Mouse (Mus musculus) hindbrain, embryonic 11.5 days (tissue): ENCODE results near the gene Prrt1. TPM values are rescaled to one million over a fixed set of nuclear protein-coding genes. Genes with fewer than 3 reads are reported as not detected.

ENCODE experiments used
- ATAC-seq: fragments of 200-750 bp; cut with Nextera tagmentation; 2 replicates; pipeline ENCODE4 v1.8.0; 2017; ENCODE audit warnings: mild to moderate bottlenecking, moderate TSS enrichment, moderate library complexity; ENCODE audit not compliant: low FRiP score
- DNase-seq: peaks from one replicate; pipeline ENCODE4 v3.0.0-alpha.2; 2015; ENCODE audit warnings: low spot score
- H3K27ac ChIP-seq: fragments of 300-500 bp; sonication (generic); 2 replicates; pipeline ENCODE4 v1.5.1; 2014; ENCODE audit warnings: mild to moderate bottlenecking, low read depth, low read length
- H3K27me3 ChIP-seq: fragments of 300-500 bp; sonication (generic); 2 replicates; pipeline ENCODE4 v1.6.1; 2014; ENCODE audit warnings: mild to moderate bottlenecking, low read length, moderate library complexity, mixed read lengths; ENCODE audit not compliant: control insufficient read depth, insufficient read depth
- H3K36me3 ChIP-seq: fragments of 300-500 bp; sonication (generic); 2 replicates; pipeline ENCODE4 v1.6.1; 2014; ENCODE audit warnings: mild to moderate bottlenecking, low read length, moderate library complexity, mixed read lengths; ENCODE audit not compliant: control insufficient read depth, insufficient read depth
- H3K4me1 ChIP-seq: fragments of 300-500 bp; sonication (generic); replicated peaks from 2 replicates; pipeline ENCODE4 v1.6.1; 2014; ENCODE audit warnings: low read length, mixed read lengths; ENCODE audit not compliant: control insufficient read depth, insufficient read depth
- H3K4me2 ChIP-seq: fragments of 300-500 bp; sonication (generic); replicated peaks from 2 replicates; pipeline ENCODE4 v1.6.1; 2014; ENCODE audit warnings: mild to moderate bottlenecking, low read depth, low read length
- H3K4me3 ChIP-seq: fragments of 300-500 bp; sonication (generic); 2 replicates; pipeline ENCODE4 v1.5.1; 2014; ENCODE audit warnings: low read depth, low read length
- H3K9ac ChIP-seq: fragments of 300-500 bp; sonication (generic); 2 replicates; pipeline ENCODE4 v1.6.1; 2014; ENCODE audit warnings: low read depth, low read length
- H3K9me3 ChIP-seq: fragments of 300-500 bp; sonication (generic); 2 replicates; pipeline ENCODE4 v1.6.1; 2016; ENCODE audit warnings: low read length; ENCODE audit not compliant: control insufficient read depth
- WGBS: fragments of 180-500 bp; shearing (Covaris S2); extraction: QIAGEN DNeasy Blood & Tissue Kit; methylation state at CpG from one replicate; pipeline ENCODE4 v1.1.7; 2014; 5-methylcytosine and 5-hydroxymethylcytosine counted together
- polyA plus RNA-seq: library from polyadenylated mRNA; unstranded; fragments of >200 nt; fragmentation: Nextera tagmentation; extraction: Ambion mirVana; gene quantifications from 2 replicates; pipeline ENCODE4 v1.2.1, GENCODE M21; 2014

Gene Prrt1
- polyA plus RNA-seq = 1.0 and 2.0 TPM in 2 replicates

DNA sequence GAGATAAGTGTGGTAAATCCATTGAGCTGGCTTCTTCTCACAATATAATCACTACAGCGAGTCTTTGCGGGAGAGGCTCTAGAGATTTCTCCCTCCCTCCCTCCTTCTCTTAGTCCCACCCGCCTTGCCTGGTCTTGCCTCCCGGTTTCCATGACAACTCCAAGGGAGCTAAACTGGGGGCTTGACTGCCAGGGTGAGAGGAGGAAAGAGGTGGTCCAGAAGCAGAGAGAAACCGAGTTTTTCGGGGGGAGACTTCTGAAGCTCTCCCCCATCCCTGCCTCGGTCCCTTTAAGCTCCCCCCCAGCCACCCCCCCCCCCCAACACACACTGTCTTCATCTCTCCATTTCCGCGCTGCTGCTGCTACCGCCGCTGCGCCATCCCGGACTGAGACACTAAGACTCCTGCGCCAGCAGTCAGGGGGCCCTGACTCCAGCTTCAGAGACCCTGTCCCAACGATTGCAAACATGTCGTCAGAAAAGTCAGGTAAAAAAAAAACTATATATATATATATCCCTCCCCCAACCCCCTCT is at the start of gene Prrt1:
Prrt1 (plus strand) TSS at position 313 of the 531 bp plus-strand sequence.
- DNase-seq (peak; percentile 59), ATAC-seq (no peak)
- Histone ChIP-seq H3K27me3 (peaks cover 35% of the 10 kb centered on the region), H3K4me1 (peaks cover 32% of the 10 kb centered on the region), H3K36me3 (no peaks in the 10 kb centered on the region), H3K27ac (no peak within 1 kb of the TSS), H3K4me2 (peak within 1 kb of the TSS; percentile 60), H3K9ac (0 out of 2 replicates have a peak within 1 kb of the TSS, but pooled peaks have one; percentile 20), H3K9me3 (no peaks in the 10 kb centered on the region), H3K4me3 (peak within 1 kb of the TSS; percentile 67)
- under 1% methylated on average over 16 of the region's 16 CpGs for WGBS

DNA sequence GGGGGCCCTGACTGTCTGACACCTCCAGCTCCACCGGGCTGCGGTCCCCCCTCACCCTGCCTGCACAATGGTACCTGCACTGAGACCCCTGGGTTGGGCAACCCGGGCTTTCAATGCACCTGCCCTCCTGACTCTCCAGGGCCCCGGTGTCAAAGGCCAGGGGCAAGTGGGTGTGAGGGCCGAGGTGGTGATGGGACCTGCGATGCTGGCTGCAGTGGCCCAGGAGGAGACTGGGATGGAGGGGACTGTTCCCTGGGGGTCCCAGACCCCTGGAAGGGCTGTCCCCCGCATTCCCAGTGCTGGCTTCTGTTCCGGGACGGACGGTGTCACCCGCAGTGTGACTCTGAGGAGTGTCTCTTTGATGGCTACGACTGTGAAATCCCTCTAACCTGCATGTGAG is 46.8 kb upstream of the Prrt1 start:
- Histone ChIP-seq H3K27me3 (no peaks in the 10 kb centered on the region), H3K27ac (no peak overlapping the region), H3K36me3 (no peaks in the 10 kb centered on the region), H3K4me2 (no peak overlapping the region), H3K9me3 (no peaks in the 10 kb centered on the region), H3K4me1 (peaks cover 5% of the 10 kb centered on the region; the same call in 1 of the 2 replicates), H3K4me3 (no peak overlapping the region), H3K9ac (no peak overlapping the region)
- 87% methylated on average over 12 of the region's 12 CpGs for WGBS
- ATAC-seq = no peak
- DNase-seq = no peak

DNA sequence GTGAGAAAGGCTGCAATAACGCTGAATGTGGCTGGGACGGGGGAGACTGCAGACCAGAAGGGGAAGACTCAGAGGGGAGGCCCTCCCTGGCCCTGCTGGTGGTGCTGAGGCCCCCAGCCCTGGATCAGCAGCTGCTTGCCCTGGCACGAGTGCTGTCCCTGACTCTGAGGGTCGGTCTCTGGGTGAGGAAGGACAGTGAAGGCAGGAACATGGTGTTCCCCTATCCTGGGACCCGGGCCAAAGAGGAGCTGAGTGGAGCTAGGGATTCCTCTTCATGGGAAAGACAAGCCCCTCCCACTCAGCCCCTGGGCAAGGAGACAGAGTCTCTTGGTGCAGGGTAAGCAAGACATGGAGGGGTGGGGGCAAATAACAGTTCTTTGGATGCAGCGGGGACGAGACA is 45.9 kb upstream of the Prrt1 start:
- Histone ChIP-seq H3K9me3 (no peaks in the 10 kb centered on the region), H3K4me1 (peaks cover 5% of the 10 kb centered on the region), H3K27ac (no peak overlapping the region), H3K36me3 (no peaks in the 10 kb centered on the region), H3K4me2 (no peak overlapping the region), H3K4me3 (no peak overlapping the region), H3K9ac (no peak overlapping the region), H3K27me3 (no peaks in the 10 kb centered on the region)
- DNase-seq (no peak), ATAC-seq (no peak)
- 68% methylated on average over 6 of the region's 7 CpGs for WGBS

DNA sequence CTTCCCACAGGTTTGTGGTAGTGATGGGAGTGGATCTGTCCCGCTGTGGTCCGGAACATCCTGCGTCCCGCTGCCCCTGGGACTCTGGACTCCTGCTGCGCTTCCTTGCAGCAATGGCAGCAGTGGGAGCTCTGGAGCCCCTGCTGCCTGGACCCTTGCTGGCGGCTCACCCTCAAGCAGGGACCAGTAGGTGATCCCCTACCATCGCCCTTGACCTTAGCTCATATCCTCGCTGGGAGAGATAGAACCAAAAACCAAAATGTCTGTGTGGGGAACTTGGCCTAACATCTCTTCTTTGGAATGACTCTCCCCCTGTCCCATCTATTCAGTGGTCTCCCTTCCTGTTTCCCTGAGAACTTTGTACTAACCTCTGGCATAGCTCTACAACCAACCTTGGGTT is 45.5 kb upstream of the Prrt1 start:
- no peak overlapping the region for H3K4me2 ChIP-seq
- H3K27ac ChIP-seq = no peak overlapping the region

DNA sequence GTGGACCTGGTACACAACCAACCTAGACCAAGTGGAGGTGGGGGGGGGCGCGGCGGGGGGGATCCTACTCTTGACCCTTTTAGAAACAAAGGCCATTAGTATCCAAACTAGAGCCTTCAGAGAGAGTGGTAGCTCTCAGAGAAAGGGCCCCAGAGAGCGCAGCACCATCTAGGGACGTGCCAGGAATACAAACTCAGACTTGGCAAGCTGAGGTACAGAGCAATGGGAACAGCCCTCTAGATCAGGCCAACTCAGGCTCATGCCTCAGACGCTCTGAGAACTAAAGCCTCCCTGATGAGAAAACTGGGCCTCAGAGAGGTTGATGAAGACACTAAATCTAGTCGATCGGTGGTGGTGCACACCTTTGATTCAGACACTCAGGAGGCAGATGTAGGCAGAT is 44.2 kb upstream of the Prrt1 start:
- Histone ChIP-seq H3K4me2 (no peak overlapping the region), H3K27me3 (no peaks in the 10 kb centered on the region), H3K4me1 (peaks cover 16% of the 10 kb centered on the region), H3K36me3 (no peaks in the 10 kb centered on the region), H3K9me3 (no peaks in the 10 kb centered on the region), H3K4me3 (no peak overlapping the region), H3K27ac (no peak overlapping the region), H3K9ac (no peak overlapping the region)
- ATAC-seq (no peak), DNase-seq (no peak)
- 83% methylated on average over 8 of the region's 8 CpGs for WGBS

More for the DNA sequence above, 45.5 kb upstream of the Prrt1 start:
- Histone ChIP-seq H3K9me3 (no peaks in the 10 kb centered on the region), H3K4me3 (no peak overlapping the region), H3K36me3 (no peaks in the 10 kb centered on the region), H3K4me1 (peaks cover 7% of the 10 kb centered on the region), H3K27me3 (no peaks in the 10 kb centered on the region), H3K9ac (no peak overlapping the region)
- DNase-seq = no peak
- no peak for ATAC-seq
- WGBS = 85% methylated on average over 8 of the region's 8 CpGs

DNA sequence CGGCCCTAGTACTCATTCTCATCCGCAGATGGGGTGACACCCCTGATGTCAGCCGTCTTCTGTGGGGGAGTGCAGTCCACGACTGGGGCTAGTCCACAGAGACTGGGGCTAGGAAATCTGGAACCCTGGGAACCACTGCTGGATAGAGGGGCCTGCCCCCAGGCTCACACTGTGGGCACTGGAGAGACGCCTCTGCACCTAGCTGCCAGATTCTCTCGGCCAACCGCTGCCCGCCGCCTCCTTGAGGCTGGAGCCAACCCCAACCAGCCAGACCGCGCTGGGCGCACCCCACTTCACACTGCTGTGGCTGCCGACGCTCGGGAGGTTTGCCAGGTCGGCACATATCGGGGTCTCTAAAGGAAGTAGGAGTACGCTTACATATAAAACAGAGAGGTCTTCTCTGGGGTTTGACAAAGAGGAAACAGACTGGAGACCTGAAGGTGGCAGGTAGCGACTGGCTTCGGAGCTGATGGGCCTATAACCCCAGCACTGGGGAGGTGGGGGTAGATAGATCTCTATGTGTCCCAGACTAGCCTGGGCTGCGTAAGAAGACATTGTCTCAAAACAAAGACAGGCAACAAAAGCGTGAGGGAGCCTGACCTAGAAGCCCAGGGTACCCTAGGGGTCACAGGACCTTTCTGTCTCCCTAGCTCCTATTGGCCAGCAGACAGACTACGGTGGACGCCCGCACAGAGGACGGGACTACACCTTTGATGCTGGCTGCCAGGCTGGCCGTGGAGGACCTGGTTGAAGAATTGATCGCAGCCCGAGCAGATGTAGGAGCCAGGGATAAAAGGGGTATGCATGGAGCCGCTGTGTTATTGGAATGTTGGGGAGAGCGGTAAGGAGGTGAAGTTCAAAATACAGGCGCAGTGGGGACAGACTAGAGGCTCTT is 43.2 kb upstream of the Prrt1 start:
- peak; percentile 39 for ATAC-seq
- no peaks in the 10 kb centered on the region for H3K27me3 ChIP-seq
- peak overlapping the region; percentile 99 for H3K27ac ChIP-seq
- 16% methylated on average over 32 of the region's 32 CpGs for WGBS
- H3K4me3 ChIP-seq = peak overlapping the region; percentile 67
- peak overlapping the region; percentile 94 for H3K9ac ChIP-seq
- H3K36me3 ChIP-seq = no peaks in the 10 kb centered on the region
- H3K4me2 ChIP-seq = peak overlapping the region; percentile 89
- DNase-seq = no peak
- peaks cover 24% of the 10 kb centered on the region for H3K4me1 ChIP-seq
- no peaks in the 10 kb centered on the region for H3K9me3 ChIP-seq

DNA sequence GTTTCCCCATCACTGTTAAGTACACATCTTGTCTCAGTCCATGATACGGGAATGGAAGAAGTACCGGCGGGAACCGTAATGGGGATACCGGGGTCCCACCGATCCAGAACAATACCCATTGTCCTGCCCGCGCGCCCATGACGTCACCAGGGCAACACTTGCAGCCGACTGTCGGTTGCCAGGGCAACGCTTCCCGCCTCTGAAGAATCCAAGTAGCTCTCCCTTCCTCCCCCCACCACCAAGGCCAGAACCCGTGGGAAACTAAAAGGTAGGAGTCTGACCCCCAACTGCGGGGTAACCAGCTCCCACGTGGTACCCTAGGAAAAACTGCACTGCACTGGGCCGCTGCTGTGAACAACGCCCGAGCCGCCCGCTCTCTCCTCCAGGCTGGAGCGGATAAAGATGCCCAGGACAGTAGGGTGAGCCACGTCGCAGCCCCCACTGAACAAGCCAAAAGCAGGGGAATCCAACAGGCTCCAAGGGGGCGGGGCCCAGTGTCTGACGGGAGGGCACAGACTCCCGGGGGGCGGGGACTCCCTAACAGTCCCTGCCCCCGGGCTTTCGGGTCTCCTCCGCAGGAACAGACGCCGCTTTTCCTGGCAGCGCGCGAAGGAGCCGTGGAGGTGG is 42.4 kb upstream of the Prrt1 start:
- Histone ChIP-seq H3K4me1 (peaks cover 27% of the 10 kb centered on the region), H3K4me2 (peak overlapping the region; percentile 89), H3K27me3 (no peaks in the 10 kb centered on the region), H3K4me3 (peak overlapping the region; percentile 67), H3K27ac (peak overlapping the region; percentile 99), H3K9me3 (no peaks in the 10 kb centered on the region), H3K36me3 (no peaks in the 10 kb centered on the region), H3K9ac (peak overlapping the region; percentile 94)
- ATAC-seq = peak; percentile 77
- DNase-seq = peak; percentile 95
- under 1% methylated on average over 38 of the region's 38 CpGs for WGBS

DNA sequence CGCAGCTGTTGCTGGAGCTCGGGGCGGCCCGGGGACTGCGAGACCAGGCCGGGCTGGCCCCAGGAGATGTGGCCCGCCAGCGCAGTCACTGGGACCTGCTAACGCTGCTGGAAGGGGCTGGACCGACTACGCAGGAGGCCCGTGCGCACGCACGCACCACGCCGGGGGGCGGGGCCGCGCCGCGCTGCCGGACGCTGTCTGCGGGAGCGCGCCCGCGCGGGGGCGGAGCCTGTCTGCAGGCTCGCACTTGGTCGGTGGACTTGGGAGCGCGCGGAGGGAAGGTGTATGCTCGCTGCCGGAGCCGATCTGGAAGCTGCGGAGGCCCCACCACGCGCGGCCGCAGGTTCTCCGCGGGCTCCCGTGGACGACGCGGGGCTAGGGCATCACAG is 41.9 kb upstream of the Prrt1 start:
- peak overlapping the region; percentile 89 for H3K4me2 ChIP-seq
- peak overlapping the region; percentile 67 for H3K4me3 ChIP-seq
- DNase-seq (peak; percentile 98), ATAC-seq (peak; percentile 81)
- H3K27me3 ChIP-seq = no peaks in the 10 kb centered on the region
- H3K4me1 ChIP-seq = peaks cover 27% of the 10 kb centered on the region
- H3K27ac ChIP-seq = peak overlapping the region; percentile 99
- peak overlapping the region; percentile 94 for H3K9ac ChIP-seq
- H3K36me3 ChIP-seq = no peaks in the 10 kb centered on the region
- under 1% methylated on average over 43 of the region's 50 CpGs for WGBS
- no peaks in the 10 kb centered on the region for H3K9me3 ChIP-seq
